Mouse (Mus musculus) spleen, postnatal 4 days (tissue): ENCODE measurements around the gene Srpx.

Experiments
- DNase-seq, 2 experiments: peaks; one replicate each; pipeline ENCODE4 v3.0.0; 2022; ENCODE audit warnings: low spot score in 2 of 2

Gene Srpx

DNA sequence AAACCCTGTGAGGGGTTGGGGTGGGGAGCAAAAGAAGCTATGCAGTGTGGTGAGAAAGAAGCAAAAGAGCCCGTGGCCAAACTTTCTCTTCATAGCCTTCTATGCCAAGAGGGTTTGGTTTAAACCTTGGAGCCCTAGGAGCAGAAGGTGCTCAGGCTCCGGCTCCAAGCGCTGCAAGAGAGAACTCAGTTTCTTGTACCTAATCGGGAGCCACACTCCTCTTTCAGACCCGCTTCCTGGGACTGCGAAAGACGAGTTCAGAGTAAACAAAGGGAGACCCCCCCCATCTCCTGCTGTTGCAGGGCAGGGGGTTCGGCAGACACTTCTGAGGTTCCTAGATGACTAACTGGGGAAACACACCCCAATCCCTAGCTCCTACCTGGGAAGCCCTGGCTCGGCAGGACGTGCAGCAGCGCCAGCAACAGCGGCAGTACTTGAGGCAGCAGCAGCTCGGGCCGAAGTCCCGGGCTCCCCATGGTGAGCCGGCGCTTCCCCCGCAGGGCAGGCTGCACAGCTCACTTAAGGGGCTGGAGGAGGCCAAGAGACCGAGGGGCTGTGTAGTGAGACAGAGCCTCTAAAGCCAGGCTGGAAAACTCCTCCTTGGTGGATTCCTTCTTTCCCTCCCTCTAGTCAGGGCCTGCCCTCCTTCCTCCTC lies at the start of gene Srpx:
TSS of gene Srpx (minus strand) at position 645 of the 655 bp plus-strand sequence.
- DNase-seq, result no peak

DNA sequence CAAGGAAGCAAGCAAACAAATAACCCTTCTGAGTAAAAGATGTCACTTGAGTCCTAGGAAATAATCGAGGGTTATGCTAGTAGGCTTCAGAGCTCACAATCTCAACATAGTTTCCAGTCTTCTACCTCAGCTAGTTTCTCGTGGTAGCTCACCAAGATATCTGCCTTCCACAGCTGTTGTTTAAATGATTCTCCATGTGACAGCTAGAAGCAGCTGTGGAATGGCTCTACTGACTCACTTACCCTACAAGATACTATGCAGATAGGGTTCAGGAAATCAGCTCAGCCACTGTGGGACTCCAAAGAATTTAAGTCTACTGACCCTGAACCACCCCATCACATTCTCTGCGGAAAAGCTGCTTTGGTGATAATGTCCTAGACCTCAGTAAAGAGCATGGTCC lies 34.9 kb upstream of the Srpx start:
- DNase-seq, result no peak

DNA sequence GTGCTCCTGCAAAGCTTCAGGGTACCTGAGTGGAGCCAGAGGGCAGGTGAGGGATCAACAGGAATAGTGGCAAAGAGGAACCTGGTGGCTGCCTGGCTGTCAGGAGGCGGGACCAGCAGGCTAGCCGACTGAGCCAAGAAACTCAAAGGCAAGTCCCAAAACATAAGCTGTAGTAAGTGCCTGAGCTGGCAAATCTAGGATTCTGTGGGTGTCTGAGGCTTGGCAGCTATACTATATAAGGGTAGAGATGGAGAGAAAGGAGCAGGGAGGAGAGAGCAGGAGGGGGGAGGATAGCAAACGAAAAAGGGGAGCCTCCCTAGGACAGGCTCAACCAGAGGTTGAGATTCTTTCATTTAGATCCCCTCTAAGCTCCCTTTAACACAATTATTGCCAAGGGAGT lies 1.7 kb downstream of the Srpx start:
- DNase-seq, result no peak

DNA sequence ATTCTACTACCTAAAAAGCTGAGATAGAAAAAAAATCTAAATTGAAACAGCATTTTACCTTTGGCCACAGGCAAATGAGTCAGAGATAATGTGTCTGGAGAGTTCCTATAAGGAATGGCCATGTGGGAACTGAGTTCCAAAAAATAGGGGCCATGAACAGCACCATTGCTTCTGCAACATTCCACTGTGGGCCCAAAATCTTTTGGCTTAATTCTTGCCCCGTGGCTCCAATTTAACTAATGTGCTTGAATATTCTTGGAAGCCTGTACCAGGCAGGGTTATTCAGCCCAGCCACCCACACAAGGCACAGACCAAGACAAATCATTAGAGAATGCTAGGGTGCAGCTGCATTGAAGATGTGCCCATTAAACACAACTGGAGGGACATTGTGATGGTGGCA lies 6.8 kb downstream of the Srpx start:
- DNase-seq, result no peak

DNA sequence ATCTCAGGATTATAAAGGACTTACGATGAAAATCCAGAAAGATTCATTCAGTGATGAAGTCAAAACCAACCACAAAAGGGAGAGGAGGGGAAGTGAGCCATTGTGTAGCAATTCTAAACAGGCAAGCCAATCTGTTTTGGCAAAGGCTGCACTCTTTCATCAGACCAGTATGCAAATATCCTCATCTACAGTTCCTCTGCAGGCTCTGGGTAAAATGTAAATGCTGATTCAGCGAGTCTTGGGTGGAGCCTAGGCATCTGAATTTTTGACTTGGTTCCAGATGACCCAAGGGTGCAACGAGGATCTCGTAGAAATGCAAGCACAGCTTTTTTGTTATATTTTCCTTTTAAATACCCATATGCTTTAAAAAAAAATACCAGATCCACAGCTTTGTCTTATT lies 9.0 kb downstream of the Srpx start:
- no peak for DNase-seq

DNA sequence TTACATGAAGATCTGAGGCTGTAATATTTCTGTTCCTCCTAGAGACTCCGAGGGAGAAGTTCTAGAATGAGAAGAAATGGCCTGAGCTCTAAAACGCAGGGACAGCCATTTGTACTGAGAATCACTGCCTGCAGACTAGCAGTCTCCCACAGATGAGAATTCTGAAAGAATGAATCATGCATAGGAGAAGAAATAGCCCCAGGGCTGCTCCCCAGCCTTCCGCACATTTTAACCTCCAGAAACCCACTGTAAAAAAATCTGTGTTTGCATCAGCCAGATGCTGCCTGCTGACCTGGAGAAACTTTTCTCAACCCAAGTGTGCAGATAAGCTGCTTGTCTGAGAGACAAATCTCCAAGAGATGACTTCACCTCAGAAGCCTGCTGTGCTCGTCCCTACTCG lies 12.0 kb downstream of the Srpx start:
- no peak for DNase-seq

DNA sequence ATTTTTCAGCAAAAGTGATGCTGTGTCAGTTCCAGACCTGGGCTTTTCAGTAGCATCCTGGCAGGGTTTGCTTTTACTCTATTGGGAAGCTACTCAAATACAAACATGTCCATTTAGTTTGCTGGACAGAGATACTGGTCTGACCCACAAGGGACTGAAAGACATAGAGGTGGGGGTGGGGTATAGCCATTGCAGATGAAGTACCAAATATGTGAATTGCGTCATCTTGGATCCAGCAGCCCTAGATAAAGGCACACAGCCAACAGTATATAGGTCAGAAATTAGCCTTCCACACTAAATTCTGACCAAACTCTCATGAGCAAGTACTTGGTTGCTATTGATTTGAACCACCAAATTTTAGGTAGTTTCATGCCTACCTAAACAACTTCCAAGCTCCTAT lies 14.8 kb downstream of the Srpx start:
- DNase-seq, result no peak

DNA sequence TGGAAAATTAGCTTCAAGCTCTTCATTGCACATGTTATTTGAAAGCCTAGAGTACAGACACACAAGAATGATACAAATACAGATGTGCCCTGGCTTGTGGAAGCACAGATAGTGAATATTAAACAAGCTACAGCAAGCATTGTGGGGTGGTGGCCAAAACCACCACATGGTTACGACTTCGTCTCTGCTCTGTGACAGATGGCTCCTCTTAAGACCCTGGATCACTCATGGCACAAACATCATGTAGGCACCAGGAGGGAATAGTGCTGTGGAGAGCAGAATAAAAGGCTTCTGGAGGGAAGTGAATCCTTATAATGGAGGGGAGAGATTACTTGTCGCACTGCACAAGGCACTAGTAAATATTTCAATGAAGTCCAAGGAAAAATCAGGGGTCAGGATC lies 21.7 kb downstream of the Srpx start:
- DNase-seq, result no peak

DNA sequence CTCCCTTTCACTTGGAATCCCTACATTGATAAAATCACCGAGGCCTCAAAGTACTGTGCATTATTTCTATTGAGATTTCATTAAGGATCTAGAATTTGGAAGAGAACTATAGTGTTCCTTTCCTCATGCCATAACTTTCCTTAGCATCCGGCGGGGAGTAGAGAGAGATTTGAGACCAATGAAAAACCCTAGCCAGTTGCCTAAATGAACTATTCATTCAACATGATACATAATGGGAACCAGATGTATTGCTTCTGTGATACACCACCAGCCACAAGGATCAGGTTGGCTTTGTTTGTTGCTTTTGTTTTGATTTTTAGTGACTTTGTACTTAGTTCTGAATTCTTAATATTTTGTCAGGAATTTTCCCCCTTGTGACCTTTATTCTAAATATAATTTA lies 37.1 kb downstream of the Srpx start:
- no peak for DNase-seq

DNA sequence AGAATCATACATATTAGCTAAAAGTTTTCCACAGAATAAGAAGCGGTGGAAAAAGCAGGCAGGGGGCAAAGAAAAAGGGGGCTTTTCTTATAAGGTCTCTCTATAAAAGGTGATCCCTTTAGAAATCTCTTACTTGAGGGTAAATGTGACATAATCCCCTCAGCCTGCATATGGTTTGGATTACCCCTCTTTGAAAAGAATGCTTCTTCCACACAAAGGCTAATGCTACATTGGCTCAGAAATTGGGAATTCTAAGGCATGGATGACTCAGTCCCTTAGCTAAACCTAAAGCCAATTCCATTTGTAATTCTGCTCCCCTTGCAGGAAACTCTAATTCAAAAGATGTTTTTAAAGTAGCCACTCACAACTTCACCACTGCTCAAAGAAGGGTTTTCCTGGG lies 37.5 kb downstream of the Srpx start:
- DNase-seq, result no peak

DNA sequence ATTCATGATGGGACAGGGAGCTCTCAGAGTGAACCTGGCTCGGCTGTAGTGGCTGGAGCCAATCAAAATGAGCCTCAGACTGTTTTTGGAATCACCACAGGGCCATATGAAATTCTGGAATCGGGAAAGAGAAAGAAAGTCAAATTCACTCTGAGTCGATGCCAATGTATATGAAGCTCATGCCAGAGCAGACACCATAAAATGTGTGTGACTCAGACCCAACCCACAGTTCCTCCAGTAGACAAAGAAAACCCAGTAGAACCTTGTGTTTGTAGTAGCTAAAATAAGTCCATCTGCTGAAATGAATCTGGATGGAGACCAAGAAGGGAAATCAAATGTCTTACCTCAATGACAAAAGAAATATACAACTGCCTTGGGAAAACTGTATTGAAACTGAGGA lies 43.5 kb downstream of the Srpx start:
- DNase-seq, result no peak

DNA sequence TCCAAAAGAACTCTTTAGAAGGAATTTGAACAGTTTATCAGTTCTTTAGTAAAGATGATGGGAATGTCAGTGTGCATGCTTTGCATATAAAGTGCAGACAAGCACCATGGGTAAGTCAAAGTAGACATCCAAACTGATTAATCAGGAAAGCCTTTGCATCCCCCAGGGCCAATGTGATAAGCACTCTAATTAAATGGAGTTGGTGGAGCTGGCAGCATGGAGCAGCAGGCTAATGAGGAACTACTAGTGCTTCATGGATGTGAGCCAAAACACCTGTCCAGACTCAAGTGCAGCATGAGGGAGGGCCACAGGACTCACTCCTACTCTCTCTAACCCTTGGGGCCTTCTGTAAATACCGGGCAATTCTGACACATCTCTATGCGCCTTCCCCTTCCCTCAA lies 46.0 kb downstream of the Srpx start:
- no peak for DNase-seq

DNA sequence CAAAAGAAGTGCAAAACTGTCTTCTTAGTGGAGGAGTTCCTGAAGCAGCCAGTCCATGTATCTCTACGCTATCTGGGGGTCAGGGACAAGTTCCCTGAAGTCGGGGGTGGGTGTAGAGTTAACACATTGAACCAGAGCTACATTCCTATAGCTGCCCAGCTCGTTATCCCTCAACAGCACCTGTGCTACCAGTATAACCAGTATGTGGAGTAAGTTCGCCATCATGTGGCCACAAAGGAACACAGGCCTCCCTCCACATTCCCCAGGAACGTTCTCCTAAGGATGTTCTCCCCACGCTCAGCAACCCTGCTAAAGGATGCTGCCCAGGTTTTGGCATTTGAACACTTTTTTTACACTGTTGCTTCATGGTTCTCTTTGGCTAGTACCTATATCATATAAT lies 46.8 kb downstream of the Srpx start:
- DNase-seq, result no peak

DNA sequence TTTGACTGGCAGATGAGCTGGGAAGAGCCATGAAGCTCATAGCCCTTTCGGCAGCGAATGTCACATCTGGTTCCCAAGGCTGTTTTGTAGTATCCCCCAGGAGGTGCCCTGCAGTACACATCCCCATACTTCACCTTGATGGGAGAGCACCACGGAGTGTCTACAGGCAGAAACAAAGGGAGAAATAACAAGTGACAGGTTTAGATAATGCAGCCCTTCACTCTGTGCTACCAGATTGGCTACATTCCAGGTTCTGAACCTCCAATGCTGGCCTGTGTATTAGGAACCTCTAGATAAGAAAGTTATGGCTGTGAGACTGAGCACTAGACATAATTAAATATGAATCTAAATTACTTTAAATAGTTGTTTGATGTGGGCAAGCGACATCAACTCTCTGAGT lies 48.1 kb downstream of the Srpx start:
- DNase-seq, result no peak

DNA sequence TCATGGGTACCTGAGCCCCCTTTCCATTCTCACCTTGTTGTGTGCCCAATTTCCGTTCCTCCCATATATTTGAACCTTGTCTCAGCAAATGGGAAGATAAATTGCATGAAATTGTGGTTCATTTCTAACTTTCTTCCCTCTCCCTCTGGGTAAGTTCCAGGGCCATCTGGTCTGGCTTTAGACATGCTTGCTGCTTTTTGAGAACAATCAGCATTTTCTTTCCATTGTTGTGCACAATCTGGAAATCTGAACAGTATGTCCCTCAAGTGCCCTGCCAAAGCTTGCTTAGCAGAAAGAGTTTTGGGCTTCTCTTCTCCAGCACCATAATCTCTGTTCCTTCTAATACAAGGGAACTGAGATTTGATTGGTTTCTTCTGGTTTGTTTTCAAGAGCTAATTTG lies 53.7 kb downstream of the Srpx start:
- no peak for DNase-seq

DNA sequence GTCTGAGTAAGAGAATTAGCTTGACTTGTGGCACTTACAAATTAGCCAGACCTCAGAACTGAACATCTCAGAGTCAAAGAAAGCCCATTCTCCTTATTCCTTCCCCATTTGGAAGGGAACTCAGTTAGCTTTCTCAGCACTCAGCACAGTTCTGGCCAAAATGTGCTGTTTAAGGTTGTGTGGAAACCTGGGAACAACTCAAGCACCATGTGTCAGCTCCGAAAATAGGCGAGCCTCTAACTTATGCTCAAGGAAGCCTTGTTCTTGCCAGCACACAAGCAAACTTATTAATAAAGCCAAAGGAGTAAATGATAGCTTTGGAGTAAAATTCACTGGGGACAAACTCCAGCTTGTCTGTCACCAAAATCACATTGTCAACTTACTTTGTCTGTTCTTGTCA lies 54.1 kb downstream of the Srpx start:
- DNase-seq, result no peak

DNA sequence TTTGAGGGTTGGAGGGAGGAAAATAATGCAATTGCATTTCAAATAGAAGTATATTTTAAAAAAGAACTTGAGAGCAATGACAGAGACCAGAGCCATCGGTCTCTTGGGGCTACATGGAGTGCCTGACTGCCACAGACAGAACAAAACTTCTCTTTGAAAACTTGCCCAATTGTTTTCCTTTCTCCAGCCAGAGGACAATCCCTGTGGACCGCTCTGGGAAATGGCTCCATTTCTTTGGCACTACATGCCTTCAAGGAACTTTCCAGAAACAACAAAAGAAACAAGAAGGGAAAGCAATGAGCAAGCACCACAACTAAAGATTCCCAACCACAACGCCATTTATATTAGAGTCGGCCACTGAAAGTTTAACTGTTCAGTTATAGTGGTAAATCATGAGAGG lies 55.3 kb downstream of the Srpx start:
- DNase-seq, result no peak

DNA sequence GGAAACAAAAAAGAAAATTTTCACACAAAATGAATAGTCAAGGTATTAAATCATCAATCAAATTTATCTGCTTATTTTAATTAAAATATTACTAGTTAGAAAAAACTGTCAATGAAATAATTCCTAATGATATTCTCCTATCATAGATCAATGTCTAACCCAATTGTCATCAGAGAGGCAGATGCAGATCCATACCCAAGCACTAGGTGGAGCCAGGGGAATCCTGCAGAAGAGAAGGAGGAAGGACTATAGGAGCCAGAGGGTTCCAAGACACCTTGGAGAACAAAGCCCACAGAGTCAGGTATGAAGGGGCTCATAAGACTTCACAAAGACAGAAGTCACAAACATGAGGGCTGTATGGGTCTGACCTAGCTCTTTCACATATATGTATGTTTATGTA lies 82.8 kb downstream of the Srpx start:
- no peak for DNase-seq

DNA sequence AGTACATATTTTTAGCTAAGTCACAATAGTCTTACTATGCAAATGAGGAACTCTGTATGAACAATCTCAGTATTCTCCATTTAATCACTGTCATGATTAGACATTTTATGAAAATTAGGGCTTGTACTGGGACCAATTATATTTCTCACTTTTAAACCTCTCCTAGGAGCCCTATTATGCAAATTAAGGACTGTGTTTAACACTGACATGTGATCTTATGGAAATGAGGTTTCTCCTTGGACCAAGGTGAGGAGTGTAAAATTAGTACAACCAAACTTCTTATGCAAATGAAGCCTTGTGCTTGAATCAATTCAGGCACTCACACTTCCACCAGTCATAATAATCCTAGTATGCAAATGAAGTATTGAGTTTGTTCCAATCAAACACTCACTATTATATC lies 107.3 kb downstream of the Srpx start:
- no peak for DNase-seq

DNA sequence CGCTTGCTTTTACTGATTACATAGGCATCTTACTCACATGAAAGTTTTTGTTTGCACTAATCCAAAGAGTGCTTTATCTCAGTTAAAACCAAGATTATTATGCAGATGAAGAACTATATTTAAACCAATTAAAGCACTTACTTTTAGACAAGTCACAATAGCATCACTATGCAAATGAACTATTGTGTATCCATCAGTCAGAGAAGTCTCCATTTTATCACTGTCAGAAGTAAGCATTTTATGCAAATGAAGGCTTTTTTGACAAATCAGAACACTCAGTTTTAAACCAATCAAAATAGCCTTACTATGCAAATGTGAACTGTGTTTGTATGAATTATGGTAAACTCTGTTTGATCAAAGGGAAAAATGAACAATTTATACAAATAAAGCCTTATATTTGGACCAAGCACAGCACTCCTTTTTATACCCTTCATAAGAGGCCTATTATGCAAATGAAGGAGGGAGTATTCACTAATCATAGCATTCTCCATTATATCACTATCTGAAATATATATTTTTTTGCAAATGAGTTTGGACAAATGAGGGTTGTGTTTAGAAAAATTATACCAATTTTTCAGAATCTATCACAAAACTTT lies 109.7 kb downstream of the Srpx start:
- no peak for DNase-seq

DNA sequence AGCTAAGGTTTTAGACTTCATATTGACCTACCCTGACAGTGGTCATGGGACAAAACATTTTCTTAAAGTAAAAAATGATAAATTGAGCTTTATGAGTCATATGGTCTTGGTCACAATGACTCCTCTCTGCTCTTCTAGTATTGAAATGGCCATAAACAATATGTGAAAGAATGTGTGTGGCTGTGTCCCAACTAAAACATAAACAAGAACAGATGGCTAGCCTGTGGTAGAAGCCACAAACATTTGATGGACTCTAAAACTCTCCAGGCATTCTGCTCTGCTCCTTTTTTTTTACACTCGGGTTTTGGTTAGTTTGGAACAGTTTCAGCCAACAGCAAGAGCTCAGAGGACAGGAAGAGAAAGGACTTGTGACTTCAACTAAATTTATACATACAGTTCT lies 111.6 kb downstream of the Srpx start:
- no peak for DNase-seq

DNA sequence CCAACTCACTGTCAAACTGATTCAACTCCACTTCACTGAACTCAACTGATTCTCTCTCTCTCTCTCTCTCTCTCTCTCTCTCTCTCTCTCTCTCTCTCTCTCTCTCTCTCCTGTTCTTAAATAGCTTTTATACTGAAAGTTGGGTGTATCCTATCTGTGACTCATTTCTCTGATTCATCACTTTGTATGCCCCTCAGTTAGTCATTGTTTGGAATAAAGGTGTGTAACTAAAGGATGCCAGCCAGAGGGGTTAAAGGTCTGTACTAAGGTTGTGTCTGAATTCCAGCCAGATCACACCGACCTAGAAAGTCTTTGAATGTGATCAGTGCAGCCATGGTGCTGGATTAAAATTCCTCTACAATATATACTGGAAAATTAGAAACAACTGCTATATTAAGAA lies 116.8 kb downstream of the Srpx start:
- no peak for DNase-seq
